Mouse (Mus musculus) CH12.LX (cell line): Measurements from ENCODE around the gene Svep1.
A peak's percentile ranks its signal among the peaks of the same experiment; 100 is the strongest.

Source experiments
- BHLHE40 ChIP-seq: IDR thresholded peaks from 2 replicates; pipeline ENCODE4 v1.6.1; 2011; ENCODE audit warnings: mild to moderate bottlenecking, low read depth, low read length, improper control_type of control experiment
- CTCF ChIP-seq, 2 experiments: IDR thresholded peaks in 1 of 2; conservative IDR thresholded peaks in 1 of 2; 2 replicates each; pipeline ENCODE4 v1.5.1; 2011 to 2012; ENCODE audit warnings: low read depth in 2 of 2, low read length in 2 of 2, improper control_type of control experiment in 1 of 2, inconsistent platforms in 1 of 2, mild to moderate bottlenecking in 1 of 2, moderate library complexity in 1 of 2
- EP300 ChIP-seq: IDR thresholded peaks from 2 replicates; pipeline ENCODE4 v1.6.1; 2011; ENCODE audit warnings: low read length, improper control_type of control experiment
- GABPA ChIP-seq: IDR thresholded peaks from 2 replicates; pipeline ENCODE4 v1.6.1; 2012; ENCODE audit warnings: low read depth, low read length, improper control_type of control experiment, inconsistent platforms; ENCODE audit not compliant: insufficient replicate concordance
- HCFC1 ChIP-seq: IDR thresholded peaks from 2 replicates; pipeline ENCODE4 v1.6.1; 2012; ENCODE audit warnings: low read depth, mild to moderate bottlenecking, inconsistent platforms, low read length, improper control_type of control experiment
- JUND ChIP-seq: conservative IDR thresholded peaks from 2 replicates; pipeline ENCODE4 v1.6.1; 2011; ENCODE audit warnings: low read depth, low read length, improper control_type of control experiment
- MAFK ChIP-seq: IDR thresholded peaks from 2 replicates; pipeline ENCODE4 v1.6.1; 2011; ENCODE audit warnings: low read length, improper control_type of control experiment; ENCODE audit not compliant: insufficient replicate concordance
- MAX ChIP-seq: IDR thresholded peaks from 2 replicates; pipeline ENCODE4 v1.6.1; 2011; ENCODE audit warnings: low read length, improper control_type of control experiment
- POLR2A ChIP-seq: IDR thresholded peaks from 2 replicates; pipeline ENCODE4 v1.6.1; 2011; ENCODE audit warnings: low read depth, mild to moderate bottlenecking, improper control_type of control experiment, low read length
- POLR2AphosphoS2 ChIP-seq: IDR thresholded peaks from 2 replicates; pipeline ENCODE4 v1.6.1; 2011; ENCODE audit warnings: low read depth, low read length, improper control_type of control experiment
- ZC3H11A ChIP-seq: IDR thresholded peaks from 2 replicates; pipeline ENCODE4 v1.6.1; 2012; ENCODE audit warnings: low read depth, mild to moderate bottlenecking, inconsistent platforms, low read length, improper control_type of control experiment
- ZNF384 ChIP-seq: IDR thresholded peaks from 2 replicates; pipeline ENCODE4 v1.6.1; 2012; ENCODE audit warnings: low read depth, low read length, improper control_type of control experiment, inconsistent platforms

- TF ChIP-seq CTCF (conservative IDR thresholded peaks at IDR 0.05 in 1 of 2, IDR thresholded peaks at IDR 0.05 in 1 of 2; ENCODE audit: low read depth in 2 of 2, low read length in 2 of 2), result peak; percentile 19 to 41; a peak in 3 of 4 replicates
- TF ChIP-seq GABPA, result no peak
- TF ChIP-seq POLR2A, result no peak
- no peak for TF ChIP-seq ZNF384
- TF ChIP-seq EP300, result no peak
- no peak for TF ChIP-seq ZC3H11A
- no peak for TF ChIP-seq POLR2AphosphoS2
- TF ChIP-seq HCFC1, result no peak
- no peak for TF ChIP-seq MAX
- no peak for TF ChIP-seq MAFK
- no peak for TF ChIP-seq BHLHE40
- TF ChIP-seq JUND, result no peak
Observed at GRCm38 (mm10) chr4:58085340-58085739, 121.3 kb downstream of the Svep1 start.
